Mouse (Mus musculus) R1 (cell line): Measurements from ENCODE around the gene Atxn1.

Source experiments
- DNase-seq: peaks from one replicate; pipeline ENCODE4 v3.0.0-alpha.2; 2018; ENCODE audit warnings: low read depth, low spot score

The Atxn1 gene

GRCm38 (mm10) chr13:45865620-45866019 lies 99.2 kb downstream of the Atxn1 start:
- DNase-seq = no peak

DNA sequence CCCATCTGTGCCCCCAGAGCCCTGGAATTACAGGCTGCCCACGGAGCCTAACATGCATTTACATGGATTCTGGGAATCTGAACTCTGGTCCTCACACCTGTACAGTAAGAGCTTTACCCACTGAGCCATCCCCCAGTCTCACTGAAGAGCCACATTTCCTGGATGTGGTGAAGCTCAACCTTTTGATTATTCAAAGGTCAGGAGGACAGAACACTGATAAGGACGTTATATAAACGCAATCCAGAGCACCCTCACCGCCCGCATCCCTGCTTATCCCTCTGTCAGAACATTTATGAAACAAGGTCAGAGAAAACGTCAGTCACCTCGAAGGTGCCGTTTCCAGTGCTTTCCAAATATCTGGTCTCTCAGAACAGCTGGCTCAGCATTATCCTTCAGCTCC lies 101.0 kb downstream of the Atxn1 start:
- DNase-seq = no peak

GRCm38 (mm10) chr13:45861885-45862605 lies 102.8 kb downstream of the Atxn1 start:
- no peak for DNase-seq

- DNase-seq = no peak
Measured at GRCm38 (mm10) chr13:45861098-45861580, 103.7 kb downstream of the Atxn1 start.

- DNase-seq = no peak
Measured at GRCm38 (mm10) chr13:45859081-45859709, 105.6 kb downstream of the Atxn1 start.

DNA sequence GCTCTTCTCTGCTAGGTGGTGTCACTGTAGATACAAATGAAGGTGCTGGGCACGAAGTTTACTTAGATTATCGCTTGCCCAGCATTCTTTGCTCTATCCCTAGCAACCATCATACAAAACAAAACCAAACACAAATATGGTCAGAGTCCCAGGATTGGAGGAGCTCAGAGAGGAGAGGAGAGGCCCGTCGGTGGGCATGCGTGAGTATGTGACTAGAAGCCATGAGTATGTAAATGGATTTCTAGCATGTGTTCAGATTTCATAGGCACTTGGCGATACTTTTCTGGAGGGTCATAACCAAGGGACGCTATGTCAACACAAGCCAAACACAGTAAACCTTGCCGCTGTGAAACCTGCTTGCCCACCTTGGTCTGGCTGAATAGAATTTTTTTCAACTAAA lies 107.4 kb downstream of the Atxn1 start:
- no peak for DNase-seq

DNA sequence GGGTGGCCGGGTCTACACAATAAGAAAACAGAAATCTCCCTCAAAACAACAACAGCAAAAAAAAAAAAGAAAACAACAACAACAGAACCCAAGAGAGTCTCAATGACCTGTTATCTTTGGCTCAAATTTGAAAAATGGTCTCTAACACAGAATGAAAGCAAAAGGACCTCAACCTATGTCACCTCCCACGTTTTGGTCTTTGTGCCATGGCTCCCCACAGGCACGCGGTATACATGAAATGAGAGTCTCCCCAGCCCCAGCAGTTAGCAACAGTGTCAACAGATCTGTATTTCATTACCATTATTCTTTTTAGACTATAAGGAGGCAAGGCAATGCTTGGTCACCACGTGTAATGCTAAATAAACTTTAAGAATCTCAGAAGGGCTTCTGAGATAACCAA lies 110.3 kb downstream of the Atxn1 start:
- DNase-seq = no peak

DNA sequence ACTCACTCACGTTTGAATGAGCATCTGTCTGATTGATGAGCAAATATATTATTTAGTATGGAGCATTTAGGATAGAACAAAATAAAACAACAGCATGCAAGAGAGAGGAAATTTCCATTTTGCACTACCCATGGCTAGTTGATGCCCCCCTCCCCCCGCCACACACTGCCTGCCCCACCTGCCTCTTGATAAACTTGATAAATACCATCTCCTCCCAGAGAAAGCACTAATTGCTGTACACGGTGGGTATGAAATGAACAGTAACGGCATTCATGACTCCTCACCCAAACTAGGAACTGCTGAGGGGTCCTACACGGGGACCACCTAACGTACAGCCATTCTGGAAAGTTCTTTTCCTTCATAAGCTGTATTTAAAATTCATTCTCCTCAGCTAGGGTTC lies 111.1 kb downstream of the Atxn1 start:
- DNase-seq = no peak

GRCm38 (mm10) chr13:45852288-45852687 lies 112.5 kb downstream of the Atxn1 start:
- no peak for DNase-seq

GRCm38 (mm10) chr13:45851746-45852145 lies 113.1 kb downstream of the Atxn1 start:
- no peak for DNase-seq

DNA sequence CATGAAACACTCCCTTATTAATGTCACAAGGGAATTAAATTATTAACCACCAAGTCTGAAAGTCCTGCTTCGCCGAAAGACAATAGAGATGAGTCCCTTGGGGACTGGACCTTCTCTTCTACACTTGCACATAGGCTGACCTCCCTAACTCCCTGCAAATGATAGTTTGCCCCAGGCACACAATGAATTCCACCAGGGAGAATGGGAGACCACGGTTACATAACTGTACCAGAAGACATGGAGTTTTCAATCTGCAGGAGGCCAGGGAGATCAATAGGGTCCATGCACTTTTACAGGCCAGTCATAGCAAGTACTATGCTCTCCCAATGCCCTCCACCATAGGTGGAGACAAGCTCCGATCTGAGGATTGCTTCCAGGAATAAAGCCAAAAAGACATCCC lies 113.7 kb downstream of the Atxn1 start:
- DNase-seq = no peak

DNA sequence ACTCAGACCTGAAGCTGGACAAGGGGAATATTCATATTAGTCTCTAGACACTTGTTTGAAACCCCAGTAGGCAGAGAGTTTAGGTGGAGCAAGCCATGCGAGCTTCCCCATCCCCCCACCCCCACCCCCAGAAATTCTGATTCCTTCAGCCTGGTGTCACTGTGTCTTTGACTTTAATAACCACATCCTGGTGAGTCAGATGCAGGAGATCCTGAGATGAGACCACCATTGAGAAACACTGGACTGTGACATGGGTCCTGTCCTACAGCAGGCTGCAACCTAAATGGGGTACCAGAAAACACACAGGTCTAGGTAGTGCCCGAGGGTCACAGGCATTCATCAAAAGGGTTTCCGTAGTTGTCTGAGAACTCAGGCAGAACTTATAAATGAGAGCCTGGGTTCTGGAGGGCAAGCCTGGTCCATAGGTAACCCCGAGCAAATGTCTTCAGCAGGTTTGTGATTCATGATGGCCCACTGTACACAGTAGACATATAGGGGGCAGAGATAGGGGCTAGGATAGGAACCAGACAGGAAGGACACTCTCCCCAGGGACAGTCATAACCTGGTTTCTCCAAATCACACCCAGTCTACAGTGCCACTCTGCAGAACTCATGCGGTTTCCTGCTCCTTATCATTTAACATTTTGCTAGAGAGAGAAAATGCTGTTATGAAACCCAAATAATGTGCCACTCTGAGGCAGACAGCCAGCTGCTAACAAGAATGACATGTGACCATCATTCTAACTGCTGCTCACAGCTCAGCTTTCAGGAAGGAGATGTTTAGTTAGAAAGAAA lies 114.4 kb downstream of the Atxn1 start:
- no peak for DNase-seq

DNA sequence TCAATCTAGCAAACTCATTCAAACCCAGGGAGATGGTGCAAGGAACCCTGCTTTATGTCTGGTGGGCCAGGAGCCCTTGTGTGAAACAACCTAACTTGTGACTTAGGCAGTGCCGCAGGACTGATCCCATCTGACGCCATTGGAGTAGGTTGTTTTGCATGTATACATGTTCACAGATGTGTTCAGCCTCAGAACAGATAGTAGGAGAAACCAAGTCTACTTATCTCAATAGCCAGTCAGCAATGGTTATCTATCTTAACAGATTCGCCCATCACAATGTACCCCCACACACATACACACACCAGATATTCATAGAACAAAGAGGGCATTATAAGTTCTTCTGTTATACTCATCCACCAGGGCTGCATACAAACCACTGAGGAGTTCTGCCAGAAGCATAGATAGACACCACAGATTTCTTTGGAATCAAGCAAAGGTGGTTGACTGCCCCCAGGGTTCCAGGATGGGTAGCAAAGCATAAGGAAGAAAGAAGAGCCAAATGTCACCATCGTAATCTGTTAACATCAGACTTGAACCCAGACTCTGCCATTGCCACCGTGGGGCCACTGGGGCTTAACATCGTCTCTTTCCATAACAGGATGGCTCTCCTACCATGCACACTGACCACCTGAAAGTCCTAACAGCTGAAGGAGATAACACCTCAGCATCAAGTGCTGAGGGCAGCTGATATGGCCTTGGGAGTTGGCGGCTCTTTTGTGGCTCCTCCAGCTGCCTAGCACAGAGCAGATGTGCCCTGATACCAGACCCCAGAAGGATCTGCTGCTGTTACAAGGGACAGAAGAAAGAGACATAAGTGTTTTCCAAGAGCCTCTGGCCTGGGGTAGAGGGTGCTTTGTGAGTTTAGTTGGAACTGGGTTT lies 115.4 kb downstream of the Atxn1 start:
- DNase-seq = no peak

DNA sequence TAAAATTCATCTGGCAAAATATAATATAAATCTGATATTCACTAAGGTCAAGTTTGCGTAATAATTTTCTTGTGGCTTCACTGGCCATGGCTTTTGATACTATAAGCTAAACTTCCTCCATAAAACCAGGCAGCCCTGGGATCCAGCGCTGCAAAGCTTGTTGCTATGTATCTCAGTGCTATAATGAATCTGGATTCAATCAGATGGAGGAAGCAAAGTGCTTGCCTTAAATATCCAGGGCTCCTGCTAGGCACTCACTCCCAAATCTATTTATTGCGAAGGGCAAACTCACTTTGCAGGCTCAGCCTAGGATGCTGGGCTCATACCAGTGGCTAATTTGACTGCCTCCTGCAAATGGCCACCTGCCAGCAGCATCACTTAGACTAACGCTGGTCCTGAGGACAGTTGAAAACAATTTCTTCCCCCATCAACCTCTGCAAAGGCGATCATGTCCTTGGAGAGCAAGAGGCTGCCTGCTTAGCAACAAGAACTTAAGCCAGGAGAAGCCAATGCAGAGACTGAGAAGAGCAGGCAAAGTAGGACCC lies 122.2 kb downstream of the Atxn1 start:
- no peak for DNase-seq

- no peak for DNase-seq
Measured at GRCm38 (mm10) chr13:45839901-45840300, 124.9 kb downstream of the Atxn1 start.

DNA sequence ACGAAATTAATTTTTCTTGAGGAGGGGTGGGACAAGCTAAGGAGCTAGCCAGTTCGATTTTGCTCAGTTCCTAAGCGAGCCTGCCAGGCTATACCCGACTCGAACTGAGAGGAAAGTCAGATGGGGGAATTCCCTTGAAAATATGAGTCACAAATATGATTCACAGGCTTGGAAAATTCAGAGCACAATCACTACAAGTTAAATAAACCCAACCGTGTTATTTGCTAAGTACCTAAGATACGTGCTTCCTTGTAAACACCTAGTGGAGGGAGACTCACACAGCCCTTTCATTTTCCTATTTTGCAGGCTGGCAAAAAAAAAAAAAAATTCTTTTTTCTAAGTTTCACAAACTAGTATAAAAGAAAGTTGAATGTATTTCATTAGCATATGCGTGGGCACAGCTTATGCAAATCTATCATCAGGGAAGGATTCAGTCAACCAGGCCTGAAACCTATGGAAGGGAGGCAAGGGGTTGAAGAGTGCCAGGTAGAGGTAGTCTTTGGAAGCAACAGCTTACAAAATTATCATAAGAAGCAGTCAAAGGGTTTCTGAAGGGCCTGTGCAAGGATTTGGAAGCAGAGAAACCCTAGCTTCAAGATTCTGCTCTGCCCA lies 127.1 kb downstream of the Atxn1 start:
- DNase-seq = no peak

GRCm38 (mm10) chr13:45836377-45837054 lies 128.3 kb downstream of the Atxn1 start:
- DNase-seq = no peak

GRCm38 (mm10) chr13:45834300-45834699 lies 130.5 kb downstream of the Atxn1 start:
- DNase-seq = peak; percentile 45

- no peak for DNase-seq
Measured at GRCm38 (mm10) chr13:45832695-45833350, 132.0 kb downstream of the Atxn1 start.
